ENCODE assay signal across 9 mouse cellular contexts in genomic region chr5:122109325-122110060, GRCm38 (mm10). TPM values are rescaled to one million over a fixed set of nuclear protein-coding genes. Genes with fewer than 3 reads are reported as not detected.
DNase-seq lines count a peak whose midpoint lies in the region; TF ChIP-seq lines count a peak whose summit lies in the region.
"Had no signal": no experiment of that assay in that cellular context is flagged by ENCODE, and none has a peak within 500 bp of the region (broad histone marks: within the 10 kb centered on the region; RNA-seq: fewer than 3 reads in every experiment).

No protein-coding gene starts in this region.

- no peak for TF ChIP-seq POLR2A in bone marrow, adult 2 months (IDR thresholded peaks at IDR 0.05; ENCODE audit: borderline replicate concordance, control insufficient read depth, low read depth, low read length)

- DNase-seq in kidney, postnatal 36 days = peak; percentile 19 to 47
- DNase-seq in kidney, adult 11 months = no peak
- DNase-seq in embryo, embryonic 11 days = peak; percentile 44
- peak; percentile 77 for DNase-seq in heart, postnatal 4 days
- no peak for DNase-seq in layer of hippocampus, postnatal 10 days (ENCODE audit: low spot score in 2 of 2)
- DNase-seq in cerebellum, adult 11-12 months = no peak

- H3K4me3 ChIP-seq in bone marrow, adult 2 months (replicated peaks; ENCODE audit: control insufficient read depth, low read depth, low read length) = no peak overlapping the region
- H3K4me3 ChIP-seq: limb, embryonic 12.5 days had no signal

- peaks cover 7% of the 10 kb centered on the region; the same call in 1 of the 2 replicates for H3K4me1 ChIP-seq in bone marrow, adult 2 months (ENCODE audit: control insufficient read depth, insufficient read depth, low read length)
- H3K4me1 ChIP-seq: limb, embryonic 12.5 days had no signal

- no peak for TF ChIP-seq CTCF in bone marrow, adult 2 months (IDR thresholded peaks at IDR 0.05; ENCODE audit: control insufficient read depth, insufficient read depth, low read length)

- WGBS in bone marrow, adult 2 months = 46% methylated on average over 16 of the region's 16 CpGs

- peak overlapping the region; percentile 83 for H3K27ac ChIP-seq in bone marrow, adult 2 months (ENCODE audit: control insufficient read depth, insufficient read depth, low read depth, low read length, poor library complexity)
- H3K27ac ChIP-seq: limb, embryonic 12.5 days had no signal

RNA-seq across cellular contexts. Expression of gene Myl2, which starts 8.7 kb away (rescaled TPM):
- 4.3 and 6.0 TPM in 2 replicates for polyA plus RNA-seq in bone marrow, adult 2 months (2011; ENCODE audit: insufficient read depth, insufficient read length, low replicate concordance, missing spikeins)
- total RNA-seq in heart, postnatal 4 days (2021) = over 10,000 TPM; 18,495 to 19,403 TPM
- total RNA-seq in layer of hippocampus, postnatal 10 days (2021) = not detected
- total RNA-seq: megakaryocyte-erythroid progenitor cell, adult 5-6 weeks had no signal

RNA-seq across cellular contexts. Expression of gene Ccdc63, which starts 31.1 kb away (rescaled TPM):
- polyA plus RNA-seq in bone marrow, adult 2 months (2011; ENCODE audit: insufficient read depth, insufficient read length, low replicate concordance, missing spikeins) = 4.5 and 8.2 TPM in 2 replicates
- total RNA-seq in heart, postnatal 4 days (2021) = under 1 TPM in 1 of 2 experiments, not detected in 1; 0.36 TPM
- total RNA-seq in layer of hippocampus, postnatal 10 days (2021) = 1 to 10 TPM in 1 of 2 experiments, under 1 TPM in 1; 0.78 to 1.8 TPM
- polyA plus RNA-seq: limb, embryonic 12.5 days had no signal

RNA-seq across cellular contexts. Expression of gene Ppp1cc, which starts 48.6 kb away (rescaled TPM):
- polyA plus RNA-seq in bone marrow, adult 2 months (2011; ENCODE audit: insufficient read depth, insufficient read length, low replicate concordance, missing spikeins) = 221 and 312 TPM in 2 replicates
- 100 to 1,000 TPM; 216 to 217 TPM for total RNA-seq in heart, postnatal 4 days (2021)
- total RNA-seq in layer of hippocampus, postnatal 10 days (2021) = 100 to 1,000 TPM; 190 to 196 TPM

RNA-seq across cellular contexts. Expression of gene Cux2, which starts 59.6 kb away (rescaled TPM):
- 0.41 and 1.2 TPM in 2 replicates for polyA plus RNA-seq in bone marrow, adult 2 months (2011; ENCODE audit: insufficient read depth, insufficient read length, low replicate concordance, missing spikeins)
- 10 to 100 TPM; 12.2 to 13.6 TPM for total RNA-seq in heart, postnatal 4 days (2021)
- 10 to 100 TPM; 35.5 to 40.1 TPM for total RNA-seq in layer of hippocampus, postnatal 10 days (2021)
- total RNA-seq: megakaryocyte-erythroid progenitor cell, adult 5-6 weeks had no signal

Comparison
In these comparisons a context has a peak if more than half of its experiments do, and no peak if none do; other contexts are left out.
1. DNase-seq: peak in kidney, postnatal 36 days (2 of 2), embryo, embryonic 11 days (single experiment) and heart, postnatal 4 days (single experiment); none in kidney, adult 11 months (single experiment), layer of hippocampus, postnatal 10 days (0 of 2) and cerebellum, adult 11-12 months (single experiment).
2. RNA of gene Myl2, which starts 8.7 kb away (total RNA-seq): 18,495 to 19,403 TPM in heart, postnatal 4 days; not detected in layer of hippocampus, postnatal 10 days; every median in the first group is over 1,000 times any median in the second.